Mouse (Mus musculus): ENCODE data around the gene Gm6583.

- TF ChIP-seq CTCF (IDR thresholded peaks at IDR 0.05; ENCODE audit: low read depth) (no peak), EP300 (IDR thresholded peaks at IDR 0.05; ENCODE audit: low read depth) (no peak)
Observed at GRCm38 (mm10) chr5:112381154-112381553, 25.3 kb upstream of the Gm6583 start.

Data from liver, postnatal 0 days (tissue).